Mouse (Mus musculus) heart, adult 2 months (tissue): Measurements from ENCODE around the gene Hist1h3e. TPM values are rescaled to one million over a fixed set of nuclear protein-coding genes. Genes with fewer than 3 reads are reported as not detected.
"Not testable (repeated sequence)": the region's sequence is repeated elsewhere in the genome, so short reads cannot be mapped to it uniquely, and the experiment has no call there.

ENCODE experiments used
- DNase-seq, 2 experiments: peaks; one replicate each; pipeline ENCODE4 v3.0.0; 2021
- H3K27ac ChIP-seq: fragments of 200-600 bp; 2 replicates; pipeline ENCODE4 v1.8.1; 2022
- H3K27me3 ChIP-seq: fragments of 200-500 bp; 2 replicates; pipeline ENCODE4 v1.6.1; 2012; ENCODE audit warnings: mild to moderate bottlenecking, low read length, inconsistent platforms, mixed read lengths; ENCODE audit not compliant: control insufficient read depth, insufficient read depth
- H3K36me3 ChIP-seq: fragments of 200-500 bp; 2 replicates; pipeline ENCODE4 v1.6.1; 2012; ENCODE audit warnings: low read length, inconsistent platforms; ENCODE audit not compliant: control insufficient read depth, insufficient read depth
- H3K4me1 ChIP-seq: fragments of 200-500 bp; 2 replicates; pipeline ENCODE4 v1.6.1; 2011; ENCODE audit warnings: low read length; ENCODE audit not compliant: control insufficient read depth, insufficient read depth
- H3K4me3 ChIP-seq: fragments of 200-600 bp; 2 replicates; pipeline ENCODE4 v1.8.1; 2022
- H3K79me2 ChIP-seq: fragments of 200-500 bp; replicated peaks from 2 replicates; pipeline ENCODE4 v1.6.1; 2012; ENCODE audit warnings: mild to moderate bottlenecking, inconsistent platforms, low read length, moderate library complexity, mixed read lengths; ENCODE audit not compliant: control insufficient read depth, insufficient read depth
- H3K9ac ChIP-seq: fragments of 200-500 bp; 2 replicates; pipeline ENCODE4 v1.6.1; 2012; ENCODE audit warnings: low read depth, mild to moderate bottlenecking, control low read depth, inconsistent platforms, low read length, mixed read lengths
- CTCF ChIP-seq: fragments of 200-600 bp; IDR thresholded peaks from 2 replicates; pipeline ENCODE4 v1.8.1; 2022; ENCODE audit warnings: antibody characterized with exemption, mild to moderate bottlenecking, moderate library complexity
- EP300 ChIP-seq: fragments of 200-500 bp; IDR thresholded peaks from 2 replicates; pipeline ENCODE4 v1.6.1; 2011; ENCODE audit warnings: low read depth, low read length, control low read depth; ENCODE audit not compliant: insufficient read depth
- POLR2A ChIP-seq: fragments of 200-500 bp; IDR thresholded peaks from 2 replicates; pipeline ENCODE4 v1.6.1; 2011; ENCODE audit warnings: mild to moderate bottlenecking, low read depth, low read length, control low read depth; ENCODE audit not compliant: insufficient read depth
- WGBS: fragments of 180-500 bp; shearing (Covaris S2); methylation state at CpG from one replicate; pipeline ENCODE4 v1.1.7; 2018; 5-methylcytosine and 5-hydroxymethylcytosine counted together
- intact Hi-C: fragments of 180-260 bp; cut with DNase I; formaldehyde crosslinking; loops from one replicate; pipeline ENCODE4 v1.15.1; 2025
- polyA plus RNA-seq: library from polyadenylated mRNA; depleted of rRNA; stranded (reverse); fragments of >200 nt; gene quantifications from 2 replicates; pipeline ENCODE4 v1.2.3, GENCODE M21; 2012
- total RNA-seq, 2 experiments: library from RNA; stranded (reverse); gene quantifications; 2 replicates each; pipeline ENCODE4 v1.2.3; 2021

Gene Hist1h3e
- total and polyA plus RNA-seq, 3 experiments, result 2.0 to 14.6 (median 14.0) TPM

GRCm38 (mm10) chr13:23577835-23578234, 15.7 kb upstream of the Hist1h3e start:
- Histone ChIP-seq H3K27ac (no peak overlapping the region), H3K27me3 (no peaks in the 10 kb centered on the region), H3K9ac (no peak overlapping the region), H3K79me2 (no peaks in the 10 kb centered on the region), H3K36me3 (peaks cover 4% of the 10 kb centered on the region; the same call in 1 of the 2 replicates), H3K4me3 (no peak overlapping the region), H3K4me1 (peaks cover 1% of the 10 kb centered on the region)
- DNase-seq, result no peak
- intact Hi-C loops, result no loop called here
- 96% methylated on average over 1 of the region's 1 CpGs for WGBS
- TF ChIP-seq CTCF (no peak), POLR2A (no peak), EP300 (no peak)

- 62% methylated on average over 6 of the region's 6 CpGs for WGBS
- peaks cover 5% of the 10 kb centered on the region for H3K36me3 ChIP-seq
- H3K4me3 ChIP-seq, result no peak overlapping the region
- no peak overlapping the region for H3K9ac ChIP-seq
- DNase-seq, result no peak
- H3K27me3 ChIP-seq, result no peaks in the 10 kb centered on the region
- intact Hi-C loops, result no loop called here
- no peaks in the 10 kb centered on the region for H3K79me2 ChIP-seq
- H3K4me1 ChIP-seq, result peaks cover 3% of the 10 kb centered on the region
- no peak overlapping the region for H3K27ac ChIP-seq
- no peak for TF ChIP-seq EP300
- TF ChIP-seq POLR2A, result no peak
Observed at GRCm38 (mm10) chr13:23576906-23577639, 14.9 kb upstream of the Hist1h3e start.

- no peaks in the 10 kb centered on the region for H3K79me2 ChIP-seq
- H3K4me1 ChIP-seq, result peaks cover 4% of the 10 kb centered on the region
- no peak overlapping the region for H3K27ac ChIP-seq
- H3K9ac ChIP-seq, result no peak overlapping the region
- 61% methylated on average over 7 of the region's 7 CpGs for WGBS
- intact Hi-C loops, result no loop called here
- no peak for DNase-seq
- TF ChIP-seq CTCF, result no peak
- TF ChIP-seq POLR2A, result no peak
- no peak for TF ChIP-seq EP300
- H3K36me3 ChIP-seq, result peaks cover 6% of the 10 kb centered on the region
- H3K4me3 ChIP-seq, result peak overlapping the region; percentile 33; the same call in 1 of the 2 replicates
- H3K27me3 ChIP-seq, result no peaks in the 10 kb centered on the region
Observed at GRCm38 (mm10) chr13:23576351-23576881, 14.2 kb upstream of the Hist1h3e start.

GRCm38 (mm10) chr13:23575864-23576313, 13.7 kb upstream of the Hist1h3e start:
- H3K27me3 ChIP-seq, H3K4me1 ChIP-seq, intact Hi-C loops, H3K36me3 ChIP-seq, DNase-seq, H3K79me2 ChIP-seq, H3K27ac ChIP-seq: not testable (repeated sequence)
- Histone ChIP-seq H3K4me3 (peak overlapping the region; percentile 47), H3K9ac (peak overlapping the region; percentile 52; the same call in 1 of the 2 replicates)
- WGBS, result 13% methylated on average over 15 of the region's 40 CpGs

GRCm38 (mm10) chr13:23575271-23575851, 13.2 kb upstream of the Hist1h3e start, which contains the start of gene Hist1h3d:
TSS of gene Hist1h3d (plus strand) at chr13:23575763.
- Histone ChIP-seq H3K27me3 (no peaks in the 10 kb centered on the region), H3K9ac (peak within 1 kb of the TSS; percentile 52; the same call in 1 of the 2 replicates), H3K4me1 (peaks cover 4% of the 10 kb centered on the region), H3K36me3 (peaks cover 6% of the 10 kb centered on the region), H3K79me2 (no peaks in the 10 kb centered on the region), H3K27ac (peak within 1 kb of the TSS; percentile 6), H3K4me3 (peak within 1 kb of the TSS; percentile 47)
- TF ChIP-seq POLR2A, result peak; percentile 39; the same call in 1 of the 2 replicates
- no peak for TF ChIP-seq CTCF
- intact Hi-C loops, result no loop called here
- peak in 1 of 2 experiments; percentile 46 for DNase-seq
- 9% methylated on average over 18 of the region's 18 CpGs for WGBS

- peak overlapping the region; percentile 43 for H3K4me3 ChIP-seq
- H3K27me3 ChIP-seq, H3K4me1 ChIP-seq, DNase-seq, intact Hi-C loops, H3K36me3 ChIP-seq, H3K79me2 ChIP-seq, H3K9ac ChIP-seq: not testable (repeated sequence)
- H3K27ac ChIP-seq, result peak overlapping the region; percentile 6; the same call in 1 of the 2 replicates
- 9% methylated on average over 11 of the region's 39 CpGs for WGBS
Observed at GRCm38 (mm10) chr13:23574546-23575170, 12.5 kb upstream of the Hist1h3e start.

- Histone ChIP-seq H3K9ac (0 out of 2 replicates have a peak within 1 kb of the TSS, but pooled peaks have one; percentile 13), H3K4me3 (peak within 1 kb of the TSS; percentile 43), H3K27ac (peak within 1 kb of the TSS; percentile 57)
- H3K36me3 ChIP-seq, H3K27me3 ChIP-seq, intact Hi-C loops, H3K79me2 ChIP-seq, H3K4me1 ChIP-seq: not testable (repeated sequence)
- DNase-seq, result peak; percentile 73 to 89
- WGBS, result 12% methylated on average over 42 of the region's 42 CpGs
Observed at GRCm38 (mm10) chr13:23573898-23574524, 11.8 kb upstream of the Hist1h3e start, which contains the start of the genes Hist1h2bf and Hist1h2ad. TSS of gene Hist1h2bf (minus strand) at chr13:23574196. TSS of gene Hist1h2ad (plus strand) at chr13:23574381.

GRCm38 (mm10) chr13:23573034-23573897, 11.1 kb upstream of the Hist1h3e start:
- H3K27me3 ChIP-seq, H3K27ac ChIP-seq, H3K36me3 ChIP-seq, H3K79me2 ChIP-seq, H3K9ac ChIP-seq, intact Hi-C loops, H3K4me1 ChIP-seq, DNase-seq: not testable (repeated sequence)
- WGBS, result 31% methylated on average over 20 of the region's 20 CpGs
- H3K4me3 ChIP-seq, result peak overlapping the region; percentile 43
